Mouse (Mus musculus): ENCODE measurements around the gene Prr19.
A peak's percentile ranks its signal among the peaks of the same experiment; 100 is the strongest.

Gene Prr19

GRCm38 (mm10) chr7:25275555-25276298 lies 25.5 kb upstream of the Prr19 start:
- DNase-seq (ENCODE audit: low spot score in 2 of 2), result peak; percentile 53 to 58

GRCm38 (mm10) chr7:25277405-25277804 lies 23.8 kb upstream of the Prr19 start:
- DNase-seq (ENCODE audit: low spot score in 2 of 2), result no peak

- no peak for DNase-seq (ENCODE audit: low spot score in 2 of 2)
Measured at GRCm38 (mm10) chr7:25277998-25278340, 23.2 kb upstream of the Prr19 start.

- DNase-seq (ENCODE audit: low spot score in 2 of 2), result peak; percentile 78 to 88
Measured at GRCm38 (mm10) chr7:25278341-25279075, 22.7 kb upstream of the Prr19 start.

- DNase-seq (ENCODE audit: low spot score in 2 of 2), result peak; percentile 75 to 88
Measured at GRCm38 (mm10) chr7:25279076-25279860, 21.9 kb upstream of the Prr19 start.

- DNase-seq (ENCODE audit: low spot score in 2 of 2), result peak; percentile 63 to 76
Measured at GRCm38 (mm10) chr7:25279861-25280791, 21.1 kb upstream of the Prr19 start.

GRCm38 (mm10) chr7:25281166-25281733 lies 20.0 kb upstream of the Prr19 start:
- DNase-seq (ENCODE audit: low spot score in 2 of 2), result no peak

GRCm38 (mm10) chr7:25281734-25282601 lies 19.2 kb upstream of the Prr19 start:
- DNase-seq (ENCODE audit: low spot score in 2 of 2), result peak; percentile 98 to 99

GRCm38 (mm10) chr7:25282731-25283211 lies 18.4 kb upstream of the Prr19 start:
- DNase-seq (ENCODE audit: low spot score in 2 of 2), result peak in 1 of 2 experiments; percentile 62

GRCm38 (mm10) chr7:25283637-25284036 lies 17.6 kb upstream of the Prr19 start:
- DNase-seq (ENCODE audit: low spot score in 2 of 2), result peak in 1 of 2 experiments; percentile 22

GRCm38 (mm10) chr7:25284171-25284570 lies 17.0 kb upstream of the Prr19 start:
- no peak for DNase-seq (ENCODE audit: low spot score in 2 of 2)

- peak; percentile 21 to 61 for DNase-seq (ENCODE audit: low spot score in 2 of 2)
Measured at GRCm38 (mm10) chr7:25284766-25285165, 16.4 kb upstream of the Prr19 start.

GRCm38 (mm10) chr7:25285511-25286238 lies 15.5 kb upstream of the Prr19 start:
- peak in 1 of 2 experiments; percentile 58 for DNase-seq (ENCODE audit: low spot score in 2 of 2)

- DNase-seq (ENCODE audit: low spot score in 2 of 2), result no peak
Measured at GRCm38 (mm10) chr7:25286989-25287388, 14.2 kb upstream of the Prr19 start.

- DNase-seq (ENCODE audit: low spot score in 2 of 2), result no peak
Measured at GRCm38 (mm10) chr7:25288011-25288410, 13.2 kb upstream of the Prr19 start.

GRCm38 (mm10) chr7:25288721-25289120 lies 12.5 kb upstream of the Prr19 start:
- peak in 1 of 2 experiments; percentile 16 for DNase-seq (ENCODE audit: low spot score in 2 of 2)

GRCm38 (mm10) chr7:25289925-25290324 lies 11.3 kb upstream of the Prr19 start:
- DNase-seq (ENCODE audit: low spot score in 2 of 2), result no peak

GRCm38 (mm10) chr7:25290463-25290862 lies 10.7 kb upstream of the Prr19 start:
- no peak for DNase-seq (ENCODE audit: low spot score in 2 of 2)

GRCm38 (mm10) chr7:25290911-25291310 lies 10.3 kb upstream of the Prr19 start:
- peak; percentile 36 to 64 for DNase-seq (ENCODE audit: low spot score in 2 of 2)
